Mouse (Mus musculus) monocyte, adult 5-6 weeks (primary cell): ENCODE results near the gene Ltbp1. TPM values are rescaled to one million over a fixed set of nuclear protein-coding genes. Genes with fewer than 3 reads are reported as not detected.

Experiments used
- ATAC-seq: fragments of 153-309, 156-312 bp; replicated peaks from 2 replicates; pipeline ENCODE4 v1.8.0; 2017; ENCODE audit warnings: mild to moderate bottlenecking; ENCODE audit not compliant: low TSS enrichment, insufficient number of reproducible peaks, severe bottlenecking, poor library complexity, low FRiP score
- total RNA-seq: library from RNA; stranded (forward); fragments of 200-1000, 200-491, 200-594 nt; gene quantifications from 3 replicates; pipeline ENCODE4 v1.2.3, GENCODE M21; 2017

Gene Ltbp1
- total RNA-seq, 1 experiment from 2014 or later = 1.0 TPM

DNA sequence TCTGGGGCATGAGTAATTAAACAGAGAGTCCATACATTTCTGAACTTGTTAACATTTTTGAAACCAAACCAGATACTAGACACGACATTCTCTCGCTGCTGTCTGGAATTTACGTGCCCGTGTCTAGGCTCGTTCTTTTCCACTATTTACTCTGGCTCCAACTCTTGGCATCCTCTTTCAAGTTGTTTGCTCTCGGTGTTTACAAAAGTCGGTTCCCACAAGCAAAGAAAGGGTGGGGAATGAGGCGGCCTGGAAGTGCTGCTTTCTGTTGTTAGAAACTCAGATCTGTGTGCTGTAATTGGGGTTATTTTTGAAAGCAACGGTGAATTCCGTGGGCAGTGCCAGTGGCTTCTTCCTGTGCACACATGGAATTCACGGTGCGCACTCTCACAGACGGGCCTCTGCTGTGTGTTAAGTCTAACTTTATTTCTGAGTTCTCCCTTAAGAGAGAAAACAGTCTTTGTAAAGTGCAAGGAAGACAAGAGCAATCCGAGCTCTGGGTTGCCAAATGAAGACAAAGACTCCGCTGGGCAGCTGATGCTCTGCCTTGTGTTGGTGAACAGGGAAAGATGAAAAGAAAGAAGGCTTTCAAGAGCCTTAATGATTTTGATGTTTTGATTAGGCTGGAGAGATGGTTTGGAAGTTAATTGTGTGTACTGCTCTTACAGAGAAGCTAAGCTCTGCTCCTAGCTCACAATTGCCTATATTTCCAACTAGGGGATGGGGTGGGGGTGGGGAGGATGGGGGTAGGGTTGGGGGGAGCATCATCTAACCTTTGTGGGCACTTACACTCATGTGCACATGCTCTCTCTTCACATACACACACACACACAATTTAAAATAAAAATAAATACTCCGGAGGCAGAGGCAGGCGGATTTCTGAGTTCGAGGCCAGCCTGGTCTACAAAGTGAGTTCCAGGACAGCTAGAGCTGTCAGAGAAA lies 302.0 kb downstream of the Ltbp1 start:
- no peak for ATAC-seq

DNA sequence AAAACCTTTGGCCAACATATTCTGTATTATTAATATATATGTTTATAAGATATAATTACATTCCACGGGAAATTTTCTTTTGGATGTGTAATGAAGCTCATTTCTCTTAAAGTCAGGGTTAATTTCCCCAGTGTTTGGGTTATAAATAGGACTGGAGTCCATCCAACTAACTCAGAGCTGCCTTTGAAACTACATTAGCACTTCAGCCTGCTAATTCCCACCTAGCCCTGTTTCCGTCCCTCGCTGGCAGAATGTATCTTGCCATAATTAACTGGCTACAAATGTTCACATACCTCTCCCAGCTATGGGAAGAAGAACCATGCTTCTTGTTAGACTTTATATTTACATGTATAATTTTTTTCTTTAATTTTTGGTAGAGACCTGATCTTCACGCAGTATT lies 311.7 kb downstream of the Ltbp1 start:
- no peak for ATAC-seq

DNA sequence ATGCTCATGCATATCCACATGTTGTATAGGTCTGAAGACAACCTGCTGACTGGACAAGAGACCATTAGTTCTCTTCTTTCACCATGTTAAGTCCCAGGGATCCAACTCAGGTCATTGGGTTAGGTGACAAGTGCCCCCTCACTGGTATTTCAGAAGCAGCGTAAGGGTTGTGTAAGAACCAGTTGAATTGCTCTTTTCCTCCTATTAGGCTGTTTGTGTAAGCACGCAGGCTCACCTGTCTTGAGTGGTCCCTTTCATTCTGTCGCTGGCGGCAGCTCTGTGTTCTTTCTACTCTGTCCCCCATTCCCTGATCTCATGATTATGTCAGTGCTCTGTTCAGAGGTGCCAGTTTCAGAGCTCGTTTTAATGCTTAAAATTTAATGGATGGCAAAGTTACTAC lies 317.9 kb downstream of the Ltbp1 start:
- ATAC-seq = no peak

DNA sequence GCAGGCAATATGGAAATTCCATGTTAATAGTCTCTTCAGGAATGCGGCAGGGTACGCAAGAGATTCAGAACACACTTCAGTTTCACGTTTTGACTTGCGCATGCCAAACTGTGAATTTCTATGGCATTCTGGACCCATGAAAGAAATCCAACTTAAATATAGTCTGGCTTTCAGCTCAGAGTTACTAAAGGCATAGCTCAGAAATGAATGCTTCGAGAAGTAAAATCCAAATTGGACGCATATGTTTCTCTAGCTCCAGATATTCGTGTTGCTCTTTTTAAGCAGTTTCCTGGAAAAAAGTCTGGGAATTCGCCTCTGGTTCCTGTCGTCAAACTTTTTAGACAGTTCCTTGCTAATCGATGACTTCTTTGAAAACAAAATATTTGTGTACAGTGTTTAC lies 318.4 kb downstream of the Ltbp1 start:
- ATAC-seq = no peak

DNA sequence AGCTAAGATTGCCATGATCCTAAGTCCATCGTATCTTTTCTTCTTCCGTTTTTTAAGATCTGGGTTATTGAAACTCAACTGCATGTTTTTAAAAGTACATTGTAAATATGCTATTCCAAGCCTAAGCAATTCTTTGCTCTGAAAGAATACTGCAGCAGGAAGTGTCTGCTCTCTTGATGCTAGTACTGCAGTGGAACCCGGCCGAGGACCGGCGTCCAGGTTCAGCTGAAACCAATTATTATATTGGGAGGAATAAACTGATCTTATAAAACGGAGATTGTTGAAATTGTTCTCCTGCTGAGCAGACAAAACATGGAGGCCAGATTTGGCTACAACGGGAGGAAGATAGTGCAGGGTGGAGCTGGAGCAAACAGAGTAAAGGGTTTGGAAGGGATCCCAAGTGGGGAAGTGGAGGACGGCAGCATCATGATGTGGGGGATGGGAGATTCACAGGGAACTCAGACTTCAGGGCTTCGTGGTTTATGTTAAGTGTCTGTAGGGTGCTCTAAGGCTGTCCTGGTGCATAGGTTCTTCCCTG lies 322.8 kb downstream of the Ltbp1 start:
- no peak for ATAC-seq

DNA sequence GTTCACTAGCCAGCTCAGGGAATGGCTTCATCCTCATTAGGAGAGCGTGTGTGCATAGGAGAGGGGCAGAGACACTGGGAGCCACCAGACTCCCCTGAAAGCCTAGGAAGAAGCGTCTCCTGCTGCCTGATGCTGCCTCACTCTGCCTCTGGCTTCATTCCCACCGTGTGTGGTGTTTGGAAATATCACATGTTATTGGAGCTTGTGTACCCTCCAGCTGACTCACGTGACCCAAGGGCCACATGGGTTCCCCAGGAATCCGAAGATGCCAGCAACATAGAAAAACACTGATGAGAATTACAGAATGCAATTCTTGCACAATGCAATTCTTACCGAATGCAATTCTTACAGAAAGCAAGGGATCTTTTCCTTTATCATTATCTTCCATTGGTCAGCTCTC lies 325.0 kb downstream of the Ltbp1 start:
- ATAC-seq = no peak

DNA sequence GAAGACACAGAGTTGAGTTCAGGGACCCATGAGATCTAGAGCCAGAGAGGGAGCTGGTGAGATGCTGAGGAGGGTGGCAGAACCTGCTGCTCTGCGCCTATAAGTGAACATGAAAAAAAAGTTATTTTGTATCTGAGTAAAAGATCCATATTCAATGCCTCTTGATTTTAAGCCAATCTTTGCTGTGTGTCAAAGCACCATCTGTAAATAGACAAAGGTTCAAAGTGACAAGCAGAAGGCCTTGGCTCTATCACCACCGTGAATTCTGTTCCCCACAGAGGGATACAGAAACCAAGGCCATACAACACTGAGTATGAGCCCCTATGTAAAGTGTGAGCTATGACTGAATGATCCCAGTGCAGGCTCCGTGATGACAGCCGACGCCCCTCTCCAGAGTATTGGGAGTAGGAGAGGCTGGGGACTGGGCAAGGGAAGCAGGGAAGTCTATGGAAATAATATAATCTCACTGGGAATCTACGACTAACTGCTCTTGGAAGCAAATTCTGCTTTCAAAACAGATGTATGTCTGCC lies 326.1 kb downstream of the Ltbp1 start:
- ATAC-seq = no peak

DNA sequence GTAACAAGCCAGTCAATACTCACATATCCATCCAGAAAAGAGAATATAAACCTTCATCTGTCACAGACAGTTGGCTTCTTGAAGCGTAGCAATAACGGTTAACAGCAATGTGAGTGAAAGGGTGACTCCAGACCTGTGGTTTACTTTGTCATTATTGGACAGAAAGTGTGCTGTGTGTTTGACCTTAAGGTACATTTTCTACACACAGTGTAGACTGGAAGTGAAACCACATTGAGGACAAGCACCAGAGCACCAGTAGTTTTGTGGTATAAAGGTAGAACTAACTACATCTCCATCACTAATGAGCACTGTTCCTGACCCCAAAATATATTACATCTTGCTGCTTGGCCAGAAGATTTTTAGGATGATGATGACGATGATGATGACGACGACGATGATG lies 326.9 kb downstream of the Ltbp1 start:
- ATAC-seq = no peak

DNA sequence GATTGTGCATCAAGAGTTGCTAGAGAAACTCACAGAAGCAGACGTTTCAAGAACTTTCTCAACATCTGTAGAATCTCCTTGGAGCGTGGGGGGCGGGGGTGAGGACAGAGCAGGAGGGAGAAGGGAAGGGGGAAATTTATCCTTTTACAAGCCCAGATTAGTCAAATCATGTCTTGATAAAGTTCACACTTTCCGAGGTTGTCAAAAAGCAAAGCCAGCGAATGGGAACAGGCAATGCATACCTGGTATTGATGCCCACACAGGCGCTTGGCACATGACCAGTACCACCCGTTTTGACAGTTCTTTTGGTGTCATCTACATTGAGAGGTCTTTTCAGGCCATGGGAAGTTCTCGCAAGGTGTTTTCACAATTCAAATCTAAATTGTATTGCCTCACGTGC lies 327.6 kb downstream of the Ltbp1 start:
- no peak for ATAC-seq

DNA sequence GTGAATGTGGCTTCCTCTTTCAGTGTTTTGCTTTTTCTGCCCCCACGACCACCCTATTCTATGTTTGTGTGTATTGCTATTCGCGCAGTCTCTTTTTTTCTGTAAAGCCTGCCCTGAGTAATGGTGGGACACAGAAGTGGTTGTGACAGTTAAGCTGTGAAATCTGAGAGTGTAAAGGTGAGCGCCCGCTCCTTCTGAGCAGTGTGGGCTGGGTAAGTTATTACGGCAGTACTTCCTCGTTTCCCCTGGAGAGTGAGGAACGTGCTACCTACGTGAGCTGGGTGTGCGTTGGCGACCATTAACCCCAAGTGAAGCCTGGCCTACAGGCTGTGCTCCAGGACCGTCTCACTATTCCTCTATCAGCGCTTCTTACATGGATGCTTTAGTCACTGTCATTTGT lies 328.4 kb downstream of the Ltbp1 start:
- no peak for ATAC-seq

DNA sequence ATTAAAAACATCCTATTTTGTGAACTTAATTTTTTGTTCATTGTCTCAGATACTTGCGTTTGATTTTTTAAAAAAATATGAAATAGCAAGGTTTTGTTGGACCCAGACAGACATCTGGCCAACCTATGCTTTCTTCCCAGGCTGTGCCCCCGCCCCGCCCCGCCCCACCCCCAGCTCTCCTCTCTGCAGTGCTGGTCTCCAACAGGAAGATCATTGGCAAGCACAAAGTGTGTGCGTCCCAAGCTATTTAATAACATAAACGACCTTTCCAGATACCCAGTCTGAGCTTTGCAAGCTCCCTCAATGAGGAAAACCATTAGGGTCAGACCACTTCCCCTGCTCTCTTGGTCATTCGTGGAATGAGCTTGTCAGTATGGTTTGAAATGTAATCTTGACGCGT lies 330.3 kb downstream of the Ltbp1 start:
- ATAC-seq = no peak

DNA sequence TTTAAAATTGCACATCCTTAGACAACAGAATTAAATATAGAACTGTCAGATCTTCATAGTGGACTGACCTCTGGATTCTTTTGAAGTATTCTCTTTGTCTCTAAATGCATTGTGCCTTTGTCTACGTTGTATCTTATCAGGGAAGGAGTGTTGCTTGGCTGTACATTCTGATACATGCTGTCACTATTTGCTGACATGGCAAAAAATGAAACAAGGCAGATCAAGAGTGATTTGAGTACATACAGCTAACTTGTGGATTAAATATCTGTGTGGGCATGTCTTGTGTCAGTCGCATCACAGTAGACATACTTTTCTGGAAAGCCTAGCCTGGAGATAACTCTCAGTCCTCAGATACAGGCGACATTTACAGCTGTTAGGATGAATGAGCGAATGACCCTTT lies 335.9 kb downstream of the Ltbp1 start:
- no peak for ATAC-seq

DNA sequence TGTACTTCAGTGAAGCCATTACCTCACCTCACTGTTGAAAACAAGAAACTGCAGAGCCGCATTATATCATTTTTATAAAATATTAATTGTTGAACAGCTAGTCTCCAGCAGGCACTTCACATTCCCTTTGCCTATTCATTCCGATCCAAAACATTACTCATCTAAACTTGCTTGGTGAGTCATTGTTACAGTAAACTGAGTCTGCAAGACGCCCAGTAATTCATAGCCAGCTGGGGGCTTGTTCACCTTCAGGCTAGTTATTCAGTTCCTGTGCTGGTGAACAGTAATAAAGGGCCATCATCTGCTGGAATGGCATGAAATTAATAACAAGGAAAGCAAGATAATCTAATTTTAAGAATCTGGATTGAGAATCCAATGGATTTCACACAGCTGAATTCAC lies 339.7 kb downstream of the Ltbp1 start:
- ATAC-seq = no peak

DNA sequence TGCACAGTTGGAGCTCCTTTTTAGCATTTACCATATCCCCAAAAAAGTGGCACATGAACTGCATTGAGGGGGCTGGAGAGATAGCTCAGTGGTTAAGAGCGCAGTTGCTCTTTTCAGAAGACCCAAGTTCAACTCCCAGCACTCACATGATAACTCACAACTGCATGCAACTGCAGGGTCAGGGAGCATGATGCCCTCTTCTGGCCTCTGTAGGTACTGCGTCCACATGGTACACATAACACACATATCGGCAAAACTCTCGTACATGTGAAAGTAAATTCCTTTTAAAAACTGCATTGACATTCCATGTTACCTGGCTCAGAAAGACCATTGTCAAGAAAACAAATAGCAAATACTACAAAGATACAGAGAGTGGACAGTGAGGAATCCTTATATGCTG lies 342.0 kb downstream of the Ltbp1 start:
- ATAC-seq = no peak

DNA sequence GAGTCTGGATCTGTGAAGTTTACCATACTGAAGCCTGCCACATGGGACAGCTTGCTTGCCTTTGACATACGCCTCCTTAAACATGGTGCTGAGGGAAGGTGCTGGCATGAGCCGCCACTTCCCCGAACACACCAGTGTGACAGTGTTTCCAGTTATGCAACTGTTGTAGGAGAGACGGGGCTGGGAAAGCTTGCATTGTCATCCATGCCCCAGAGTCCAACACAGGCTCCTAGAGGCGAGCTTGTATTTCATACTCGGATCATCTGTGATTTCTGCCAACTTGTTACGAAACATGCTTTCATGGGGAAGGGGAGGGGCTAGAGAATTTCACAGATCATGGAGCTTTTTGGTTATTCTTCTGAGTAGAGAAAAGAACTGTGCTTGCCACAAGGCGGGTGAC lies 343.7 kb downstream of the Ltbp1 start:
- ATAC-seq = no peak; the same call in 1 of the 2 replicates

DNA sequence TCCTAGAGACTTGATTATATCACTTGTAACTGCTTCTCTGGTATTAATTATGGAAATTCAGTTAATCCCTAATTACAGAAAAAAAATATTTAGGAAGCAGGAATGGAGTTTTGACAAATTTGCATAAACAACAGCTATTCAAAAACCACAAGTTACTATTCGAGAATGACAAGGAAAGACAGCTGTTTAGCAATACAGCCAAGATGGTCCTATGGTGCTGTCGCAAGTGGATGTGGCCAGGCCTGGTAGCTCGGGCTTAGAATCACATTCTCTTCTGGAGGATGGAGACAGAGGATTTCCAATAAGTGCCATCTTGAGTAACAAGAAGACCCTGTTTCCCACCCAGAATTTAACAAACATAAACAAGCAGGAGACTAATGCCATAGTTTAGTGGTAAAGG lies 344.2 kb downstream of the Ltbp1 start:
- ATAC-seq = no peak

DNA sequence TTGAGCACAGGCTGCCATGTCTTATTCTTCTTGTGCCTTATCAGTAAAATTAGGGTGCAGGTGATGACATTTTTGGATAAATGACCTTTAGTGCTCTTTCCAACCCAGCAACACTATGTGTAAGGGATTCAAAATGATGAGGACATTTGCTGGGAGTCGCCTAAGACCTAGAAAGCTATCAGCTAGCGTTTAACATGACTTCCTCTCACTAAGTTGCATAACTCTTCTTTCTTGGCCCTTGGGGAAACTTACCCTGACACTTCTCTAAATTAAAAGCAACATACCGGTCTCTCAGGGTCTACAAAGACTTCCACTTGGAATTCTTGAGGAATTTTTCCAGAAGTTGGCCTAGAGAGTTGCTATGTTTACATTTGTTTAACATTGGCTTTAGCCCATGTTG lies 348.0 kb downstream of the Ltbp1 start:
- ATAC-seq = no peak

DNA sequence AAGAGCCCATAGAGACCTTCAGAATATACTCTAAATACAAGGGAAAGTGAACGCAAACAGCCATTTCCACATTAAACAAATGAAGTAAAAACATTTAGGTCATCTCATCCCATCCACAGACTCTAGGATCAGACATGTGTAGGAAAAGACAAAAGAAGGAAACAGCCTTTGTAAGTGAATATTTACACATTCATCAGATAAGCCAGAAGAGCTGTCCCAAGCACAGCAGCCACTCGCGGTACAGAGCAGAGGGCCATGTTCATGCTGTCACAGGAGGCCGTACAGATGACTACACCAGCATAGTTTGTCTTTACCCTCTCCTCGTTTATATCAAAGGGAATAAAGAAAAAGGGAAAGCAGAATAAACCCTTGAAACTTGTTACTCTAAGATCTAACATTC lies 350.1 kb downstream of the Ltbp1 start:
- no peak for ATAC-seq

DNA sequence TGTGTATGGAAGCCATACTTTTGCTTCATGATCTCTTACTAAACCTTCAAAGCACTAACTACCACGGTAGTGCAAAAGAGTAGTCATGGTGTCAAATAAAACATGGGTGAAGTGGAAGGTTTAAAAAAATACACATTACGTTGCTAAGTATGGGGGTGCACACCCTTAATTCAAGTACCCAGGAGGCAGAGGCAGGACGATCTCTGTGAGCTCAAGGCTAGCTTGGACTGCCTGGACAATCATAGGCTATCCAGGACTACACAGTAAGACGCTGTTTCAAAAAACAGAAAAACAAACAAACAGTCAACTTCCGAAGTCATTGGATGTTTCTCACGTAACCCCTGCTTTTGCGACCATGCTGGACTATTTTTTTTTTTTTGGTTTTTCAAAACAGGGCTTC lies 354.7 kb downstream of the Ltbp1 start:
- no peak for ATAC-seq

DNA sequence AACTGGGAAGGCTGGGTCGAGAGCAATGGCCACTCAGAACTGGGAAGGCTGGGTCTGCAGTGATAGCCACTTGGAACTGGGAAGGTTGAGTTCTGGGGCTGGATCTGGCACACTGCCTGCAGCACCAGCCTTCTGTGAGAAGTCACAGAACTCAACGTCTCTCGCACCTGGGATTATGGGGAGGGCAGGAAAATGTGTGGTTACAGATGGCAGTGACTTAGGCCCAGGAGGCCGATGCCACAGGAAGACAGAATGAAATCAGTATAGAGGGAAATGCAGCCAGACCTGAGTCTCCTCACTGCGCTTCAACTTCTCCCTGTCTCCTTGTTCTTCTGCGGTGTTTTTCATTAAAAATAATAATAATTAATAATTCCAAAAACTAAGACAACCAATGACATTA lies 361.0 kb downstream of the Ltbp1 start:
- ATAC-seq = no peak
